Mouse (Mus musculus) retina, adult 2 months (tissue): ENCODE results near the gene Hspa5.
A peak's percentile ranks its signal among the peaks of the same experiment; 100 is the strongest.
"Not testable (repeated sequence)": the region's sequence is repeated elsewhere in the genome, so short reads cannot be mapped to it uniquely, and the experiment has no call there.

ENCODE experiments used
- DNase-seq: peaks from one replicate; pipeline ENCODE4 v3.0.0-alpha.2; 2012; ENCODE audit warnings: low read depth, low spot score

Gene Hspa5

GRCm38 (mm10) chr2:34808057-34808456 is 36.3 kb downstream of the Hspa5 start:
- no peak for DNase-seq

- DNase-seq = no peak
Observed at GRCm38 (mm10) chr2:34809568-34809967, 37.8 kb downstream of the Hspa5 start.

GRCm38 (mm10) chr2:34810775-34811174 is 39.0 kb downstream of the Hspa5 start:
- no peak for DNase-seq

DNA sequence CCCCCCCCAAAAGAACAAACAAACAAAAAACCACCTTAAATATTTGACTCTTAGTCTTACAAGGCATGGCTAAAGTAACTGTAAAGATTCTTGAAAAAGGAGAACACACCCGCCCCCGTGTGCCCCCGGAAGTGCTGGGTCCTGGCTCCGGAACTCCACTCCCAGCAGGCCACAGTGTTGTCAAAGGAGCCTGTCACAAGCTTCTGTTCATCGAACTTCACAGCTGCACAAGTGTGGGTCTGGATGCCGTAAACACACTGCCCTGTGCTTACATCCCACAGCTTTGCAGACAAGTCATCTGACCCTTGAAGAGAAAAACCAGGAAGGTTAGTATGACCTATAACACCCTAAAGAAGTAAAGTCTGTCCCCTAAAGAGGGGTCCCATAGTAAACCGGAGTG is 40.9 kb downstream of the Hspa5 start:
- no peak for DNase-seq

DNA sequence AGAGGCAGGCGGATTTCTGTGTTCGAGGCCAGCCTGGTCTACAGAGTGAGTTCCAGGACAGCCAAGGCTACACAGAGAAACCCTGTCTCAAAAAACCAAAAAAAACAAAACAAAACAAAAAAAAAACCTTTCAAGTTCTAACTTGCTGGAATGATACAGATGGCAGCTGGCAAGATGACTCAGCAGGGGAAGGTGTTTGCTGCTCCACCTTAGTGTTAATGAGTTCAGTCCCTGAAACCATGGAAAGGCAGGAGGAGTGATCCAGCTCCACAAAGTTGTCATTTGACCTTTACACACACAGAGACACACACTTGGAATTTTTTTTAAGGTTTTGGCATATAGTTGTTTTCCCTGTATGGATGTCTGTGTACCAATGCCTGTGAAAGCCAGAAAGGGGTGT is 44.1 kb downstream of the Hspa5 start:
- DNase-seq = not testable (repeated sequence)

DNA sequence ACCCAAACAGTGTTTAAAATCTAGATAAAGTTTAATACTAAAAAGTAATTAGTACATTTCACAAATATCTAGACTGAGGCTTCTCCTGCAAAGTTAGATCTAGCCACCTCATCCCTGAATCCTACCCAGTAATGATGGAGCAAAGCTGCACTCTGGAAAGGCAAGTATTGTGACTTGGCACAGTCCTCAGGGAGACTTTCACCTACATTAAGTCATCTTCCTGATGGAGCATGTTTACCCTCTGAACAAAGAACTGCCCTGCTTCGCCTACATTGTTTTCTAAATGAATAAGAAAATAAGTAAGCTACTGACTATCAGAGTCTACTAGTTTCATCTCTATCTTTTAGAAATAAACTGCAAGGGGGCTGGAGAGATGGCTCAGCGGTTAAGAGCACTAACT is 46.7 kb downstream of the Hspa5 start:
- DNase-seq = no peak

GRCm38 (mm10) chr2:34825827-34826459 is 54.2 kb downstream of the Hspa5 start, which contains the start of gene Fbxw2:
Gene Fbxw2, minus strand, starts transcription at chr2:34826311.
- DNase-seq = peak; percentile 85

DNA sequence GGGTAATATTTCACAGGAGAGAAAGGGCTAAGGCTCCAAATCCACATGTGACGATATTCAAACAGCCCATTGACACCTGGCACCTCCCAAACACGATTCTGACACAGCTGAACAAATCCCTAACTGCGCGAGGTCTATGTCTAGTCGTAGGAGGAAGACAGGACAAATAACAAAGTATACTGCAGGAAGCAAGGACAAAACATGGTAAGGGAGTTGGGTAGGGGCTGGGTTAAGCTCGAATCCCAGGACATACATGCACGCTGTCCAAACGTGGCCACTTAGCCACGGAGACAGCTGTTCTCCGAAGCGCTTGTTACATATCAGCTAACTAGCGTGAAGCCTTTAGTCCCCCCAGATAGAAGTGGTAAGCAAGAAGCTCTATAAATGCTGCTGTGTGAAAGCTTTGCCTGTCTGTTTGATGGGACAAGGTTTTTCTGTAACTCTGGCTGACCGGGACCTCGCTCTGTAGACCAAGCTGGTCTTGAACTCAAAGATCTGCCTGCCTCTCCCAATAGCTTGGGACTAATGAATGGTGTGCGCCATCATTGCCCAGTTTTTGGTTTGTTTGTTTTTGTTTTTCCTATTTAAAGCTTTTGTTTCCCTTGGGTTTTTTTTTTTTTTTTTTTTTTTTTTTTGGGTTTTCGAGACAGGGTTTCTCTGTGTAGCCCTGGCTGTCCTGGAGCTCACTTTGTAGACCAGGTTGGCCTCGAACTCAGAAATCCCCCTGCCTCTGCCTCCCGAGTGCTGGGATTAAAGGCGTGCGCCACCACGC is 54.9 kb downstream of the Hspa5 start:
- no peak for DNase-seq
